Mouse (Mus musculus): ENCODE measurements at regions not wholly inside any gene's neighbourhood (a gene's known extent, or its start where the extent isn't known, plus 50 kb on each side); places are given as distances from the start of the nearest gene placed in this dataset.

DNA sequence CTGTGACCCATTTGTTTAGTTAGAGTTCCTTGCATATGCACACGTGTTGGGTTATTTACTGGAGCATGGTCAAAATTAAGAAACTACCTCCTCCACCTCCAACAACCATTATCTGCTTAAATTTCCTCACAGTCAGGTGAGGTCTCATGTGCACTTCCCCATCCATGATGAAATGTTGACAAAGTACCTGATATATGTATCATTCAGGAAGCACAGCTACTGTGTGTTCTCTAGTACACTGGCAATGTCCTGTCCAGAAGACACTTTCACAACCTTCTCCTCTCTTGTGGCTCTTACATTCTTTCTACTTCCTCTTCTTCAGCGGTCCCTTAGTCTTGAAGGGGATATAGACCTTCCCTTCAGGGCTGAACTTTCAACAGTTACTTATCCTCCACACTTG lies 448.1 kb downstream of the Inhba start:
- no peak for TF ChIP-seq CTCF (IDR thresholded peaks at IDR 0.05; ENCODE audit: low read depth)
- no peak for TF ChIP-seq EP300 (IDR thresholded peaks at IDR 0.05; ENCODE audit: low read depth)
